Mouse (Mus musculus): Measurements from ENCODE around the gene Fam240a. TPM values are rescaled to one million over a fixed set of nuclear protein-coding genes. Genes with fewer than 3 reads are reported as not detected.

Gene Fam240a
- total RNA-seq (2021) = not detected

DNA sequence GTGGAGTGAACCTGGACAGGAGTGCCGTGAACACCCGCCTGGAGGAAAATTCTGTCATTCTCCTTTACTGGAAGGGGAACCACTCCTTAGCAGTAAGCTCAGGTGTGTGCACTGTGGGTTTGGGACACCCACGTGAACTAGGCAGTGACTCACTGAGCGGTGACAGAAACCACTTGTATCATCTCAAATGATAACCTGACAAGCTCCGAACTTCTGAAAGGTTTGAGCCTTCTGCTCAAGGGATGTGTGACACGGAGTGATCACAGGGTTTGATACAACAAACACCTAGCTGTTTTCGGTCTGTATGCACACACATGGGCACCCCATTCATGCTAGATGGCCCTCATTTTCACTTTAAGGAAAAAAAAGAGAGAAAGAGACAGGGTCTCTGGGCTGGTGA is at the start of gene Fam240a:
Gene Fam240a (minus strand): TSS at position 76 of the 400 bp plus-strand sequence.
- intact Hi-C loops (cut with DNase I) = loop anchor here (5.0 kb wide), 1 partner anchor 36 kb away; the partner anchor contains the start of gene Lrrc2

DNA sequence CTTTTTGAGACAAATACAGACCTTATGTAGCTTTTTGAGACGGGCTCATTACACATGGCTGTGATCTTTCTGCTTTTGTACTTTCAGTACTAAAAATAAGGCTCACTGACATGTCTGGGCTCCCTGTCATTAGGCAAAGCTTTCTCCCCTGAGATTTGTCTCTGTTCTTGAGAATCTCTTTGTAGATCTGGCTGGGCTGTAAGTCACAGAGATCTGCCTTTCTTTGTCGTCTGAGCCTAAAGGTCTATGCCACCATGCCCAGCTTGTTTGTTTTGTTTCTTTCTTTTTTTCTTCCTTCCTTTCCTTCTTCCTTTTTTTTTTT is 49.2 kb upstream of the Fam240a start:
- no peak for DNase-seq (ENCODE audit: low spot score in 2 of 2)
- intact Hi-C loops (cut with DNase I) = no loop called here

More for the DNA sequence above, at the start of gene Fam240a:
- no peak for DNase-seq (ENCODE audit: low spot score in 2 of 2)

DNA sequence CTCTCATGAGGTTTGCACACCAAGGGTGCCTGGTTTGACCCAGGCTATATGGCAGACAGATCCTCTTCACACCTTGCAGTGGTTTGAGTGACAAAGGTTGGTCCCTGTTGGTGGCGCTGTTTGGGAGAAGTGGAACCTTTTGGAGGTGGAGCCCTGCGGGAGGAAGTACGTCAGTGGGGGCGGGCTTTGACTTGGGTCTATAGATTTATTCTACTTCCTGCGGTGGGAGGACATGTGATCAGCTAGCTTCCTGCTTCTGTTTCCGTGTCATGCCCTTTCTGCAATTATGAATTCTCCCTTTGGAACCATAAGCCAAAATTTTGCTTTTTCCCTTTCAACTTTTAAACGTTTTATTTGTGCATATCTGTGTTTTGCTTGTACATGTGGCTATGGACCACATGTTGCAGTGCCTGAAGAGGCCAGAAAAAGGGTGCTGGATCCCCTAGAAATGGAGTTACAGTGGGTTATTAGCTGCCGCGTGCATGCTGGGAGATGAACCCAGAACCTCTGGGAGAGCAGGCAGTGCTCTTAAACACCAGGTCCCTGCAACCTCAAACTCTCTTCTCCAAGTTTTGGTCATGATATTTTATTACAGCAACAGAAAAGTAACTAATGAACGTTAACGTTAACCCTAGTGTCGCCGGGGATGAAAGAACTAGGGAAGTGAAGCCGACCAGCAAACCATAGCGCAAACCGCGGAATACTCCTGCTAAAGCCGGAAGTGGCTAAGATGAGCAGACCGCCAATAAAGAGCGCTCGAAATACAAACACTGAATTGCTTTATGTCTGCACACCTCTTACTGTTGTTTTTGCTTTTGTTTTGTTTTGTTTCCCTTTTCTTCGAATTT is 48.6 kb upstream of the Fam240a start:
- DNase-seq (ENCODE audit: low spot score in 2 of 2) = no peak
- intact Hi-C loops (cut with DNase I) = no loop called here

DNA sequence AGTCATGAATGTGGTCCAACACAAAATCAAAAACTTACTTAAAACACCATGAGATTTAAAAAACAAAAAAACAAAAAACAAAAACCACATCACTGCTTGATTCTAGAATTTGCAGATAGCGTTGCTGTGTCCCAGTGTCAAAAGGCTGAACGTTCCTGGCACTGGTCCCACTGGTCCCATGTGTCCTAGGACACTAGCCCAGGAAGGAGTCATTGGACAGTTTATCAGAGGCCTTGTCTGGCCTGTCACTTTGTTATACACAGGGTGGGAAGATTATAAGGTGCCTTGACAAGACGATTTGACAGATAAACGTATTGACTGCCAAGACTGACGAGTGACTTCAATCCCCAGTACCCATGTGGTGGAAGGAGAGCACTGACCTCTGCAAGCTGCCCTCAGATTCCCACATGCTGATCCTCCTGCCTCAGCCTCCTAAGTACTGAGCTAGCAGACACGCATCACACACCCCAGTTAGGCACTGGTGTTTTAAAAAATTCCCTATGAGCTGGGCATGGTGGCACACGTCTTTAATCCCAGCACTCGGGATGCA is 47.0 kb upstream of the Fam240a start:
- DNase-seq (ENCODE audit: low spot score in 2 of 2) = no peak

DNA sequence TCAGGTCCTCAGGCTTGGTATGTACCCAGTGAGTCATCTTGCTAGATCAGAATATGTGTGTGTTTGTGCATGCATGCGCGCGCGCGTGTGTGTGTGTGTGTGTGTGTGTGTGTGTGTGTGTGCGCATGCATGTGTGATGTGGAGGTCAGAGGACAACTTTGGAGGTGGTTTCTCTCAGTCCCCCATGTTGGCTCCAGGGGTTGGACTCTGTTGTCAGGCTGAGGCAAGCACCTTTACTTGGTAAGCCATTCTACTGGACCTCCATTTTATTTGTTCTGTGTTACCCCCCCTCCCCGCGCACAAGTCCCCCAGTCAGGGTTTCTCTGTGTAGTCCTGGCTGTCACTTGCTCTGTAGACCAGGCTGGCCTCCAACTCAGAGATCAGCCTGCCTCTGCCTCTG is 44.7 kb upstream of the Fam240a start:
- intact Hi-C loops (cut with DNase I) = no loop called here

More for the DNA sequence above, 47.0 kb upstream of the Fam240a start:
- intact Hi-C loops (cut with DNase I) = no loop called here

DNA sequence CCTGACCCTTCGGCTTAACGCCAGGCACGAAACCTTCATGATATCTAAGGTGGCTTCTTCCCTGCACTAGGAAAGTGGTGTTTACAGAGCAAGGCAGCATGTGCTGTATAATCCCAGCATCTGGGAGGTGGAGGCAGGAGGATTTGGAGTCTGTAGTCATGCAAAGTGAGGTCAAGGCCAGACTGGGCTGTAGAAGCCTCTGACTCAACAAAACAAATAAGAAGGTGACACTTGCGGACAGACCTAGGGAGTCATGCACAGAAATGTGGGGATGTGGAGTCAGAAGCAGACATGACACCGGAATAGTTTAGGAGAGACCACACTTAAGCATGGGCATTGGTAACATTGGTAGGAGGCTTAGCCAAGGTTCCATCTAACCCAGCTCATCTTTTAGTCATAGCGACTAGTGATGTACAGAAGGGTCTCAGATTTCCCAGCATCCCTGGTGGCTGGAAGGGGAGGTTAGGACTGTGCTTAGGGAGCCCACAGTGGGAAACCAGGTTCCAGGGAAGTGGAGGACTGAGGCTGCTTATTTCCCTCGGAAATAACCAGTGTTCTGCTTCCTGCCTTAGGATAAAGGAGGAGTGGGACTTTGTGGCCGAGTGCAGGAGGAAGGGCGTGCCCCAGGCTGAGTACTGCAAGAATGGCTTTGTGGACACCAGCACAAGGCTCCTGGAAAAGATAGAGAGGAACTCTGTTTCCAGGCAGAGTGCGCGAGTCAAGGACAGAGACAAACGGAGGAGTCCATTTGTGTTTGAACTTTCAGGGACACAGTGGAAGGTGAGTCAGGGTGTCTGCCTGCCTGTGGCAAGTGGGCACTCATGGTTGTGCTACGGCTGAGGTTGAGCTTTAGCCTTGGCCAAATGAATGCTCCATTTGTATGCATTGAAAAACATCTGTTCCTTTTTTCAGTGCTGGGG is 43.8 kb upstream of the Fam240a start:
- DNase-seq (ENCODE audit: low spot score in 2 of 2) = no peak
- intact Hi-C loops (cut with DNase I) = no loop called here

More for the DNA sequence above, 44.7 kb upstream of the Fam240a start:
- DNase-seq (ENCODE audit: low spot score in 2 of 2) = no peak

DNA sequence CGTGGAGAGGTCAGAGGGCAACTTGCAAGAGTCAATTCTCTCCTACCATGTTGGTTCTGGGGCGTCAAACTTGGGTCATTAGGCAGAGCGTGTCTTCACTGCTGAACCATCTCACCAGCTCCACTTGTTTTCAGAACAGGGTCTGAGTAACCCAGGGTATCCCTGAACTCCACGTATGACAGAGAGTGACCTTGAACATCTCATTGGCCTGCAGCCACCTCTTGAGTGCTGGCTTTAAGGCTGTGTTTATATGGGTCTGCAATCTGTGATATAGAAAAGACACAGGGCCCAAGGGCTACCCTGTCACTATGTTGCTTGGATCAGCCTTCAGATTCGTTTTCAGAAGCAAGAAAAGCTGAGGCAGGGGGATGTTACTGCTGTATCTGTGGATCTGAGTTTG is 43.0 kb upstream of the Fam240a start:
- no peak for DNase-seq (ENCODE audit: low spot score in 2 of 2)
- intact Hi-C loops (cut with DNase I) = no loop called here

DNA sequence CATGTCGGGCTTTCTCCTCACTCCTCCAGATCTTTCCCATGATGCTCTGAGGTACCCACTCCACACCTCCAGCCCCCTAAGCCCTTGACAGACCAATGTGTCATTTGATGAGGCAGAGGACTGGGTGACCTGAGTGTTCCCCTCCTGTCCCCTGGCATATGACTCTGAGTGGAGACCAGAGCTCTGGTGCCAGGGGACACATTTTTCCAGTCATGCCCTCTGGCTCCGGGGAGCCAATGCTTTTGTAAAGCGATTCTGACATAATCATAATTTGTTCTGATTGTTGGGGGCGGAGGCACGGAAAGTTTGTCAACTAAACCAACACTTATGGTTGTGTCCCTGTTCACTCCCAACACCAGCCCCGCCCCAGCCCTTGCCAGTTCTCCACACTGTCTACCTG is 39.3 kb upstream of the Fam240a start:
- intact Hi-C loops (cut with DNase I) = no loop called here
- DNase-seq (ENCODE audit: low spot score in 2 of 2) = no peak

DNA sequence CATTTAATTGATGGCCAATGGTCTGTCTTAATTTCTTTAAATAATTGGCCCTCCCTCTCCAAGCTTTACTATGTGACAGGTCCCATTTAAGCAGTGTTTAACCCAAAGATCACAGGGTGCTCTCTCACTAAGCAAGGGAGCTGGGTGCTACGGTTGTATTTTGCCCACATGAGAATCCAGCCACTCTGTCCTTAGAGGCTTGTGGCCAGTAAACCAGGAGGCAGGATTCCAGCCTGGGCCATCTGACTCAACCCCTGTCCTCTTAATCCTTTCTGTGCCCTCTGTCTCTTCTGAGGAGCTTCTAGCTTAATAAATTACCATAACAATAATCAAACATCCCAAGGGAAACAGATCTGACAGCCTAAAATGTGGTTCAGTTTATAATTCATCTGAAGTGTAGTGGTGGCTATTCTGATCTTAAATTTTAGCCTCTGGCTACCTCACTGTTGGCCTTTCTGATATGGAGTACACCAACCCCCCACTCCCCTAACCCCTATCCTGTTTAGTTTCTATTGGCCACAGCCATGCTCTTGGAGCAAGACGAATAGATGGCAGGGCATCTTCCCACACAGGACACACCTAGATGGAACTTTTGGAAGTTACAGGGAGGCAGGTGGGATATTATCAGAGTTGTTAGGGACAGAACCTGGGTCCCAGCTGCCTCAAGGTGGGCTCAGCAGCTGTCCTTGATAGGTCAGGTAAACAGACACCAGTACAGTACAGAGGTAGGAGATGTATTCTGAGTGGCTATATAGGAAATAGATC is 38.2 kb upstream of the Fam240a start:
- intact Hi-C loops (cut with DNase I) = loop anchor here (5.0 kb wide), 1 partner anchor 38 kb away; the partner anchor contains the start of gene Fam240a

DNA sequence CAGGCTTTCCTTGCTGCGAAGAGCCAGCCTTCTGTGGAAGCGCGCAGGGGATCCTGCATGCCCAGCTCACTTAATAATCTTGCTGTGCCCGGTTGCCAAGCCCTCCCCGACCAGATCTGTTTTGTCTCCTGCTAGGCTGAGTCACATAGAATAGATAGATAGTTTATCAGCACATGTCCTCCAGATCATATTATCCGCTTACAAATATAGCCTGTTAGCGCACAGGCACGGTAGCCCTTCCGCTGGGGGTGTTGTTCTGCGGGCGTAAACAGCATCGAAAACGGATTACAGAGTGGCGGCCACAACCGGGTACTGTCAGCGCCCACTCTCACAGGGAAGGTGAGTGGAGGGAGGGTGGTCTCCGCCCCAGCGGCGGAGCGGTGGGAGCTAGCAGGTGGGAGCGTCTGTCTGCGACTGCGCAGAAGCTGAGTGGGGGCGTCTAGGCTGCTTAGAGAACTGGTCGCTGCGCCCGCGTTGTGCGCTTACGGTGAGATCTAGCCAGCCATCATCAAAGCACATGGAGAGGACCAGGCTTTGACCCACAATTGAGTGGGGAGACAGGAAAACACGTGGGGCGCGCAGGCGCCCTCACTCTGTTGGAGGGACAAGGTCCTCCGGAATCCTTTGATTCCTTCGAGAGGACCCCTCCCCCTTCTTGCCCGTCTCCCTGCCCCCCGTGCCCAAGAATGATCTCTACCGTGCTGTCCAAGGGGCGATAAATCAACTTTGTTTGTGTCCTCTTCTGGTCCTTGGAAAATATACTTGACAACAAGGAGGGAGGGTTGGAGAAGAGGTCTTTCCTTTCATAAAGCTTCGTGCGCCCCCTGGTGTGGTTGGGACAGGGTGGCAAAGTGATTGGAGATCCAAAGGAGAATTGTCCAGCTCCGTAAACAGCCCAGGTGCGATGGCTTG is 37.1 kb upstream of the Fam240a start:
- intact Hi-C loops (cut with DNase I) = loop anchor here (5.0 kb wide), 1 partner anchor 37 kb away; the partner anchor contains the start of gene Fam240a
- peak; percentile 64 to 74 for DNase-seq (ENCODE audit: low spot score in 2 of 2)

More for the DNA sequence above, 38.2 kb upstream of the Fam240a start:
- DNase-seq (ENCODE audit: low spot score in 2 of 2) = no peak

DNA sequence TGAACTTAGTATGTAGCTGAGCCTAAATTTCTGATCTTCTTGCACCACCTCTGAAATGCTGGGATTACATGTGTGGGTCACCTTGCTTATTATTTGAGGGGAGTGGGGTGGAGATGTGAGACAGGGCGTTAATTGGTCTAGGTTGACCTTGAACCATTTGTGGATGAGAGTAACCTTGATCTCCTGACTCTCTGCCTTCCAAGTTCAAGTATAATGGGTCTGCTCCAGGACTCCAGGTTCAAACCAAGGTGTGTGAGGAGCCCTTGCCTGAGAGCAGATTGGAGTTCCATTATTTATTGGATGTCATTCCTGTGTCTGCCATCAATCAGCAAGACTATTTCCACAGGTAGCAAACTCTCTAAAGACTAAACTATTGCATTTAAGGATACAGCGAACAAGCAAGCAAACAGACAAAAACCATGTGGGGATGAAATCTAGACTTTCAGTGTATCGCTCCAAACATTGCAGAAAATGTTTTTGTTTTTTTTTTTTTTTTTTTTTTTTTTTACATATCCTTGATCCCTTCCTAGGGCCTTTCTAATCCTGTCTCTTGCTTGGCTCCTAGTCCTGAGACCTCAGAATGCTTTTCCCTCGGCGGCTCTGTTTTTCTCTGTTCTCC is 36.4 kb upstream of the Fam240a start:
- DNase-seq (ENCODE audit: low spot score in 2 of 2) = no peak
- intact Hi-C loops (cut with DNase I) = loop anchor here (5.0 kb wide), 1 partner anchor 36 kb away; the partner anchor contains the start of gene Fam240a

DNA sequence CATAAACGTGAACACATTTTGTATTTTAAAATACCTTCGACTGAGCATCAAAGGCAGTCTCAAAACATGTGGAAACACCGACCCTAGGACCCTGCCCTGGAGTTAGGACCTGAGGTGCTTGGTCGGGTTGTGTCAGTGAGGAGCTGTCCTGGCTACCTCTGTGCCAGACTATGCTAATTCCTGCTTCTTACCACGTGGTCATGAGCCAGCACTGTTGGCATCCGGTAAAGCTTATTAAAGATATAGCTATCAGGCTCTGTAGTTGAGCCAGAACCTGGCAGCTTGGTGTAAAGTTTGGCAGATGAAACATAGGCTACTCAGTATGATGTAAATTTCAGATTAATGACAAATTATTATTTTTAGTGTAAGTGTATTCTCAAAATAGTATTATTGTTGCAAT is 35.7 kb upstream of the Fam240a start:
- DNase-seq (ENCODE audit: low spot score in 2 of 2) = no peak
- intact Hi-C loops (cut with DNase I) = loop anchor here (5.0 kb wide), 1 partner anchor 35 kb away; the partner anchor contains the start of gene Fam240a

DNA sequence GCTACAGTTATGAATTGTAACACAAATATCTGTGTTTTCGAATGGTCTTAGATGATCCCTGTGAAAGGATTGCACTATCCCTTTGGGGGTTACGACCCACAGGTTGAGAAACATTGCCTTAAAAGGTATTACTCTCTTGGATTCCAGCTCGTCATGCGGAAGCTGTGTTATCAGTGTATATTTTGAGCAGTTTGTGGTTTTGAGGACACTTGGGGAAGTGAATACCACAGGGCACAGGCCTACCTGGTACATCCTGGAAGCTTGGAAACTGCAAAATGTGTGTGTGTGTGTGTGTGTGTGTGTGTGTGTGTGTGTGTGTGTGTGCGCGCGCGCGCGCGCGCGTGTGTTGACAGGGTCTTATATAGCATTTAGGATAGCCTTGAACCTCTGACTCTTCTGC is 35.2 kb upstream of the Fam240a start:
- intact Hi-C loops (cut with DNase I) = loop anchor here (5.0 kb wide), 1 partner anchor 35 kb away; the partner anchor contains the start of gene Fam240a
- DNase-seq (ENCODE audit: low spot score in 2 of 2) = no peak

DNA sequence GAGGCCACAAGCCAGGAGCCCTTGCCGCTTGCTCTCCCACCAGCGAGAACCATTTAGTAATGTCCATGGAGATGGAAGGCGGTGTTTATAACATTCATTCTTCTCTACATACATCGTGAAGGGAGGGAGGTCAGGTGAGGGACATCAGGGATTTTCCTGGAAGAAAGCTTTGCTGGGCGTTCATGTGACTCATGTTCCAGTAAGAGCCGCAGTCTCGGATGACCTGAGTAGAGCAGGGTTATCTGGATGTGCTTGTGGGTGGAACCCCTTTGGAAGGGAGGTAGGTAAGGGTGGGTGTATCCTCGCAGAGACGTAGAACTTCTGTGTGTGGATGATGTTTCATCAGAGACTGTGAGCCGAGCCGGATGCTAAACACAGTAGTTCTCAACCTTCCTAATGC is 34.7 kb upstream of the Fam240a start, which contains the start of gene Lrrc2:
Gene Lrrc2 (plus strand): TSS at position 149 of the 400 bp plus-strand sequence.
- intact Hi-C loops (cut with DNase I) = loop anchor here (5.0 kb wide), 1 partner anchor 34 kb away; the partner anchor contains the start of gene Fam240a
- no peak for DNase-seq (ENCODE audit: low spot score in 2 of 2)

DNA sequence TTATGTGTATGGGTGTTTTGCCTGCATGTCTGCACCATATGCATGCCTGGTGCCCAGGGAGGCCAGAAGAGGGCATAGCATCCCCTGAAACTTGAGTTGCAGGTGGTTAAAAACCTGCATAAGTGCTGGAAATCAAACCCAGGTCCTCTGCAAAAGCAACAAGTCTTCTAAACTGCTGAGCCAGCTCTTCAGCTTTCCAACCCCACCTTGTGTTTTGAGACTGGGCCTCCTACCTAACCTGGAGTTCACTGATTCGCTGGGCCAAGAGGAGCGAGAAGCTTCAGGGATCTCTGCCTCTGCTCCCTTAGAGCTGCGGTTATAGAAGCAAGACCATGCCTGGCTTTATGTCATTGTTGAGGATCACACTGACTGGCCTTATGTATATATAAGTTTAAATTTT is 33.4 kb upstream of the Fam240a start:
- no peak for DNase-seq (ENCODE audit: low spot score in 2 of 2)
- intact Hi-C loops (cut with DNase I) = loop anchor here (5.0 kb wide), 1 partner anchor 33 kb away; the partner anchor contains the start of gene Fam240a

DNA sequence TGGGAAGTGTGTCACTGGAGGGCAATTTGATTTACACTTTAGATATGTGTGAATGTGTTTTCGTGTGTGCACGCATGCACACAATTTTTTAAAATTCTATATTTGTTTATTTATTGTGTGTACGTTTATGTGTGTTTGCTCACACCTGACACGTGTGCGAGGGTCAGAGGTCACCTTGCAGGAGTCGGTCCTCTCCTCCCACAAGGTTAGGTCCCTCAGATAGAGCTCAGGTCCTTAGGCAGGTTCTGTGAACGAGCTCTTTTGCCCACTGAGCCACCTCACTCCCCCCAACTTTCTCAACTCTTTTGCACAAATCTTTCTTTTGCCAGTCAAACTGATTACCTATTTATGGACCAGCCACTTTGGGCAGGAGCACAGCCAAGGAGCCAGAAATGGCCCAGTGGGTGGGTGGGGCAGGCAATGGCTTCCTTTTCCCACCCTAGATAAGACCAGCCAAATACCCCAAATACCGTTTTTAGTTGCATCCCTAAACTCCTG is 32.2 kb upstream of the Fam240a start:
- no peak for DNase-seq (ENCODE audit: low spot score in 2 of 2)
- intact Hi-C loops (cut with DNase I) = no loop called here

DNA sequence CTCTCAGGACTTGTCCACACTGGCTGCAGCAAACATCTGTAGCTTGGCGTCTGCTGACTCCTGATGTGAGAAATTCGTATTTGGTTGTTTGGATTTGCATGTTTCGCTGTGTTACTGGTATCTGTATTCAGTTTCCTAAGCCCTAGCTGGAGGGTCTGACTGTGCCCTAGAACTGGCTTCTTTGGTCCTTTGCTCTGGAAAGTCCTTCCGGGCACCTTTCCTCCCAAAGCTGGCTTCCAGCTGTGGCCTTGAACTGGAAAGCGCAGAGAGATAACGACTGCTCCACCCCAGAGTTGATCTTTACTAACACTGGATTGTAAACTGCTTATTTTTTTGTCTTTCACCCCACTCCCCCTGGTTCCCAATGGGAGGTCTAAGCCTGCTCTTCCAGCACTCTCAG is 31.2 kb upstream of the Fam240a start:
- intact Hi-C loops (cut with DNase I) = no loop called here
- DNase-seq (ENCODE audit: low spot score in 2 of 2) = no peak

Measured in left cerebral cortex, postnatal 25 days (tissue).